Mouse (Mus musculus): ENCODE measurements around the gene Olfr464. TPM values are rescaled to one million over a fixed set of nuclear protein-coding genes. Genes with fewer than 3 reads are reported as not detected.

Gene Olfr464
- not detected in 2 replicates for polyA plus RNA-seq (2015; fragmentation: Nextera tagmentation; extraction: Ambion mirVana)

DNA sequence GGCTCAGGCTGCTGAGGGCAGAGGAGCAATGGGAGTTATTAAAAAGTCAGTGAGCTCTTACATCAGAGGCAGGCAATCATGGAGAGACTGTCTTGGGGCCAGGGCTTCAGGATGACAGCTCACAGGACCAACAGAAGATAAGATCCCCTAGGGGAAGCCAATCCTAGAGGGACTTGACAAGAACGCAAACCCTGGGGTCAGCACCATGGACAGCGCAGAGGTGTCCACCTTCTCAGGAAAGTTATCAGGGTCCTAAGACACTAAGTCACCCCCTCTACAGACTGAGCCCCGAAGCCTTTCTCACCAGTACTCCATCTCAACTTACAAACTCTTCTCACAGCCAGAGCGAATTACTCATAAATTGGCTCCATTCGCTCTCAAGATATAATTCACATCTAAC, at the start of gene Olfr464:
TSS of gene Olfr464 (minus strand) at position 2 of the 400 bp plus-strand sequence.
- no peaks in the 10 kb centered on the region for H3K36me3 ChIP-seq (ENCODE audit: control insufficient read depth, insufficient read depth)
- ATAC-seq: no peak
- 37% methylated on average over 5 of the region's 5 CpGs for WGBS

DNA sequence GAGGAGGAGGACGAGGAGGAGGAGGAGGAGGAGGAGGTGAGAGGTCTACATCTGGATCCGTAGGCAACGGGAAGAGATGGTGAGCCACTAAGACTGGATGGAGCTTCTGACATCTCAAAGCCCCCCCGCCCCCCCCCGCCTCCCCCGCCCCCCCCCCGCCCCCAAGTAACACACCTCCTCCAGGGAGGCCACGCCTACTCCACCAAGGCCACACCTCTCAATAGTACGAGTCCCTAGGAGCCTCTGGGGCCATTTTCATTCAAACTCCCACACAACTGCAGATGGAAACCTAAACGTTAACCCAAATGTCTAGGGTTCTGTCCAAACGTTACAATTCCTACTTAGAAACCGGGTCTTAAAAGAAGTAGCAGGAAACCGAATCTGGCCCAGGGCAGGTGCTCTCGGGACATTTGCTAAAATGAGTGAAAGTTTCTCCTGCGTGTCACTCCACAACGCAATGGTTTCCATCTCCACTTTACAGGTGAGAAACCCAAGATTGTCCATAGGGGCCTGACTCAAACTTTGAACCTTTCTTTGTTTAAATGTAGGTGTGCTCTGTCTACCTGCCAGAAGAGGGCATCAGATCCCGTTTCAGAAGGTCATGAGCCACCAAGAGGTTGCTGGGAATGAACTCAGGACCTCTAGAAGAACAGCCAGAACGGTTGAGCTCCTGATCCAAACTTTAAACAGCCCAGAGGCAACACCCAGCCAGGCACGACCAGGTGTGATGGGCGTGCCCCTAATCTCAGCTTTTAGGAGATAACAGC, 47.8 kb upstream of the Olfr464 start:
- no peaks in the 10 kb centered on the region for H3K9me3 ChIP-seq (ENCODE audit: control insufficient read depth)
- H3K9ac ChIP-seq (ENCODE audit: low read depth, low read length): no peak overlapping the region
- H3K4me3 ChIP-seq (ENCODE audit: low read depth, low read length): peak overlapping the region; percentile 9; the same call in 1 of the 2 replicates
- no peaks in the 10 kb centered on the region for H3K27me3 ChIP-seq (replicated peaks; ENCODE audit: control insufficient read depth, insufficient read depth, low read length)
- 14% methylated on average over 18 of the region's 20 CpGs for WGBS
- peak overlapping the region; percentile 57 for H3K4me2 ChIP-seq (replicated peaks; ENCODE audit: low read depth)
- 0 out of 2 replicates have a peak, but pooled peaks cover 2% of the 10 kb centered on the region for H3K4me1 ChIP-seq (replicated peaks; ENCODE audit: control insufficient read depth, insufficient read depth, low read length)
- H3K36me3 ChIP-seq (ENCODE audit: control insufficient read depth, insufficient read depth): no peaks in the 10 kb centered on the region
- TF ChIP-seq CTCF (IDR thresholded peaks at IDR 0.05; ENCODE audit: low read depth): peak; percentile 64
- ATAC-seq: peak; percentile 48
- no peak overlapping the region for H3K27ac ChIP-seq (ENCODE audit: low read depth, low read length)

More for the DNA sequence above, at the start of gene Olfr464:
- Histone ChIP-seq H3K4me1 (replicated peaks; ENCODE audit: control insufficient read depth, insufficient read depth, low read length) (no peaks in the 10 kb centered on the region), H3K27me3 (replicated peaks; ENCODE audit: control insufficient read depth, insufficient read depth, low read length) (no peaks in the 10 kb centered on the region), H3K9me3 (ENCODE audit: control insufficient read depth) (no peaks in the 10 kb centered on the region), H3K9ac (ENCODE audit: low read depth, low read length) (no peak within 1 kb of the TSS), H3K4me2 (replicated peaks; ENCODE audit: low read depth) (no peak within 1 kb of the TSS), H3K4me3 (ENCODE audit: low read depth, low read length) (no peak within 1 kb of the TSS), H3K27ac (ENCODE audit: low read depth, low read length) (no peak within 1 kb of the TSS)
- TF ChIP-seq CTCF (IDR thresholded peaks at IDR 0.05; ENCODE audit: low read depth): no peak

DNA sequence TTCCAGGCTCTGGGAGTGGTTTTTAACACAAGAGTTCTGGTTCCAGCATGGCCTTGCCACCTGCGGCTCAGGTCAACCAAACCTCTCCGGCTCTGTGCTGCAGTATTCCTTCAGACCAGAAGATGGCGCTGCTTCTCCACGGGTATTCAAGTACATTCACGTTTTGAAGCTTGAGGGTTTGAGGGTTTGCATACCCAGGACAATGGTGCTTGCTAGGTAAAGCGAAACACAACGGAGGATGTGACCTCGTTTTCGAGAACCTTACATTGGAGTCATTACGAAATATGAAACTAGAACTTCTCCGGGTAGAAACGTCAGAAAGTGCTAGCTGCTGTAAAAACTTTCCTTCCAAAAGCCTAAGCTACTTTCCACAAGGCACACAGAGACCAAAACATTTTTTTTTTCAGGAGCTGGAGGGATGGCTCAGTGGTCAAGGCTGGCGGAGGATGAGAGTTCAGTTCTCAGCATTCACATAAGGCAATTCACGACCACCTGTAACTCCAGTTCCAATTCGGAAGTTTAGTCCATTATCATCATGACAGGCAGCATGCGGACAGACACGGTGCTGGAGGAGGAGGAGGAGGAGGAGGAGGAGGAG, 47.0 kb upstream of the Olfr464 start:
- peak; percentile 19; the same call in 1 of the 2 replicates for ATAC-seq
- Histone ChIP-seq H3K4me1 (replicated peaks; ENCODE audit: control insufficient read depth, insufficient read depth, low read length) (0 out of 2 replicates have a peak, but pooled peaks cover 2% of the 10 kb centered on the region), H3K27me3 (replicated peaks; ENCODE audit: control insufficient read depth, insufficient read depth, low read length) (no peaks in the 10 kb centered on the region), H3K27ac (ENCODE audit: low read depth, low read length) (no peak overlapping the region), H3K9me3 (ENCODE audit: control insufficient read depth) (no peaks in the 10 kb centered on the region), H3K9ac (ENCODE audit: low read depth, low read length) (no peak overlapping the region), H3K4me3 (ENCODE audit: low read depth, low read length) (peak overlapping the region; percentile 27), H3K36me3 (ENCODE audit: control insufficient read depth, insufficient read depth) (no peaks in the 10 kb centered on the region), H3K4me2 (replicated peaks; ENCODE audit: low read depth) (peak overlapping the region; percentile 57)
- TF ChIP-seq CTCF (IDR thresholded peaks at IDR 0.05; ENCODE audit: low read depth): peak; percentile 98
- 3% methylated on average over 16 of the region's 17 CpGs for WGBS

DNA sequence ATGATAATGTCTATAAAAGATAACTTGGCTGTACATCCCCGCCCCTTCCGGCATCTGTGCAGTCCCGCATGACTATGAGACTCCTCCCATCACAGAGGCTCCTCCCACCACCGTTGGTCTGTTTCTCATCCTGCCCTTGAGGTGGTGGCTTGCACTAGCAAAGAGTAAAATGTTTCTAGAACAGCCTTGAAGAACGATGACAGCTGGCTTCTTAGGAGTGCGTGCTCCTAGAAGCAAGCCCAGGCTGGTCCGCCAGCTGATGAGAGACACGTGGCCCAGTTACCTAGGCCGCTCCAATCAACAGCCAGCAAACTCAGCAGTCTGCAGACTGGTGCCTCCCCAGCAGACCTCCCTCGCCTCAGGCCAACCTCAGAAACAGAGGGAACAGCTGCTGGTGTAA, 45.4 kb upstream of the Olfr464 start:
- H3K4me2 ChIP-seq (replicated peaks; ENCODE audit: low read depth): no peak overlapping the region
- WGBS: 30% methylated on average over 10 of the region's 10 CpGs

DNA sequence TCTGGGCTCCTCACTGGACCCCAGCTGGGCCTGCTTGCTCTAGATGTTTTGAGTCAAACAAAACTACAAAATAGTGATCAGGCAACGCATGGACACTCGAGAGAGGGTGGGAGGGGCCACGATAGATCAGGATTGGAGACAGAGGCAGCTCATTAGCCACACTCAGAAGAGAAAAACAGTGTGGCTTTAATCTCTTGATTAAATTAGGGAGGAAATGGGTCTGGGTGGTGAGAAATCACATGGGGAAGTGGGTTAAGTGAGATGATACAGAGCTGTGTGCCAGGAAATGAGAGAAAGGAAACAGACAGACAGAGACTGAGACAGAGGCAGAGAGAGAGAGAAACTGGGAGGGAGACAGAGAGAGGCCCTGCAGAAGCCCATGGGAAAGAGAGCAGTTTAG, 44.5 kb upstream of the Olfr464 start:
- Histone ChIP-seq H3K9ac (ENCODE audit: low read depth, low read length) (no peak overlapping the region), H3K4me2 (replicated peaks; ENCODE audit: low read depth) (no peak overlapping the region), H3K27ac (ENCODE audit: low read depth, low read length) (no peak overlapping the region), H3K9me3 (ENCODE audit: control insufficient read depth) (no peaks in the 10 kb centered on the region), H3K4me3 (ENCODE audit: low read depth, low read length) (no peak overlapping the region), H3K27me3 (replicated peaks; ENCODE audit: control insufficient read depth, insufficient read depth, low read length) (no peaks in the 10 kb centered on the region), H3K4me1 (replicated peaks; ENCODE audit: control insufficient read depth, insufficient read depth, low read length) (0 out of 2 replicates have a peak, but pooled peaks cover 2% of the 10 kb centered on the region), H3K36me3 (ENCODE audit: control insufficient read depth, insufficient read depth) (no peaks in the 10 kb centered on the region)
- TF ChIP-seq CTCF (IDR thresholded peaks at IDR 0.05; ENCODE audit: low read depth): no peak
- ATAC-seq: no peak
- WGBS: 47% methylated on average over 3 of the region's 3 CpGs

More for the DNA sequence above, 45.4 kb upstream of the Olfr464 start:
- H3K36me3 ChIP-seq (ENCODE audit: control insufficient read depth, insufficient read depth): no peaks in the 10 kb centered on the region
- no peak for TF ChIP-seq CTCF (IDR thresholded peaks at IDR 0.05; ENCODE audit: low read depth)
- H3K27me3 ChIP-seq (replicated peaks; ENCODE audit: control insufficient read depth, insufficient read depth, low read length): no peaks in the 10 kb centered on the region
- H3K4me1 ChIP-seq (replicated peaks; ENCODE audit: control insufficient read depth, insufficient read depth, low read length): 0 out of 2 replicates have a peak, but pooled peaks cover 2% of the 10 kb centered on the region
- no peak overlapping the region for H3K27ac ChIP-seq (ENCODE audit: low read depth, low read length)
- H3K9ac ChIP-seq (ENCODE audit: low read depth, low read length): no peak overlapping the region
- no peak overlapping the region for H3K4me3 ChIP-seq (ENCODE audit: low read depth, low read length)
- no peaks in the 10 kb centered on the region for H3K9me3 ChIP-seq (ENCODE audit: control insufficient read depth)
- ATAC-seq: no peak

DNA sequence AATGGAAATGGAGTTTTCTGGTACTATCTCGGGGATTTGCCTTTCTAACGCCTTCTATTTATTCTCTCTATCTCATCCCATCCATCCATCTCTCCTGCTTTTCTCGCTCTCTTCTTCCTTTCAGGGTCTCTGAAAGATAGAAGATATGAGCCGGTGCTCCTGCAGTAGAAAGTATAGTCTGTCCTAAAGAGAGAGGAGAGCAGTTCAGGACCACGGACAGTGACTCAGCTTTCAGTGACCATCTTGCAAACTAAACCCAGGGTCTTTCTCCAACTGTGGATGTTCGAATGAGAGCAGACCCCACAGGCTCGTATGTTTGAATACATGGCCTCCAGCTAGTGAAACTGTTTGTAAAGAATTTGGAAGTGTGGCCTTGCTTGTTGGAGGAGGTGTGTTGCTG, 36.3 kb upstream of the Olfr464 start:
- no peak overlapping the region for H3K27ac ChIP-seq (ENCODE audit: low read depth, low read length)
- ATAC-seq: no peak
- no peak overlapping the region for H3K4me3 ChIP-seq (ENCODE audit: low read depth, low read length)
- H3K4me1 ChIP-seq (replicated peaks; ENCODE audit: control insufficient read depth, insufficient read depth, low read length): no peaks in the 10 kb centered on the region
- WGBS: 30% methylated on average over 7 of the region's 7 CpGs
- no peak overlapping the region for H3K9ac ChIP-seq (ENCODE audit: low read depth, low read length)
- H3K36me3 ChIP-seq (ENCODE audit: control insufficient read depth, insufficient read depth): no peaks in the 10 kb centered on the region
- H3K9me3 ChIP-seq (ENCODE audit: control insufficient read depth): no peaks in the 10 kb centered on the region
- TF ChIP-seq CTCF (IDR thresholded peaks at IDR 0.05; ENCODE audit: low read depth): no peak
- no peak overlapping the region for H3K4me2 ChIP-seq (replicated peaks; ENCODE audit: low read depth)
- H3K27me3 ChIP-seq (replicated peaks; ENCODE audit: control insufficient read depth, insufficient read depth, low read length): no peaks in the 10 kb centered on the region
